16 mouse cellular contexts compared by ENCODE assay signal in the genomic region with DNA sequence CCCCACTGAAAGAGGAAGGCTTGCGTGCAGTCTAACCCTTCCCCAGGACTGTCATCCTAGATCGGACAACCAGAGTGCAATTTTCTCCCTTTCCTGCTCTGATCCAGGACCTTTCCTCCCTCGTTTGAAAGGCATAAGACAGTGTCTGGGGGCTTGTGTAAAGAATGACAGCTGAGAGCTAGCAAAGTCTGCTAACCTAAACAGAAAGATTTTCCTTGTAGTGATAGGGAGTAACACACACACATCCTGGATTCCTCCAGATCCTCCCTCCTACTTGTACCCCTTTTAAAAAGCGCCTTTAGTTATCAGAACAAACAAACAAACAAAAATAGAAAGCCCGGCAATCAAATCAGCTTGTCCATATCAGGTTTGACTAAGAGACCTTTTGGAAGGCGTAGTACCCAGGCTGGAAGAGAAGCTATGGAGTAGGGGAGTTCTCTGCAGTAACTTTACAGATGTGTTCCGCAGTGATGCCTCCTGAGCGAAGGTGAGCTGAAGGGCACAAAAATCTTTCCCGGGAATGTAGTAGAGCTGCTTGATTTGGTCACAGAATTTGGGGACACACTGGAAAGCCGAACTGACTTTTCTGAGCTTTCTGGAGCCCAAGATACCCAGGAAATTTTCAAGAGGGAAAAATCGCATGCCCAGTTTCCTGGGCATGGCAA. TPM values are rescaled to one million over a fixed set of nuclear protein-coding genes. Genes with fewer than 3 reads are reported as not detected.
DNase-seq lines count a peak whose midpoint lies in the region; ATAC-seq and TF ChIP-seq lines count a peak whose summit lies in the region.
"Had no signal": no experiment of that assay in that cellular context is flagged by ENCODE, and none has a peak within 500 bp of the region (broad histone marks: within the 10 kb centered on the region; RNA-seq: fewer than 3 reads in every experiment).

No protein-coding gene starts in this region.

- no peaks in the 10 kb centered on the region for H3K36me3 ChIP-seq in embryonic facial prominence, embryonic 11.5 days (replicated peaks; ENCODE audit: control insufficient read depth, insufficient read depth, low read depth, low read length)
- no peaks in the 10 kb centered on the region for H3K36me3 ChIP-seq in forebrain, embryonic 14.5 days (ENCODE audit: control insufficient read depth, insufficient read depth, low read length)
- no peaks in the 10 kb centered on the region for H3K36me3 ChIP-seq in limb, embryonic 10.5 days
- no peaks in the 10 kb centered on the region for H3K36me3 ChIP-seq in kidney, adult 2 months (ENCODE audit: control insufficient read depth, insufficient read depth, low read length)
- H3K36me3 ChIP-seq: embryonic facial prominence, embryonic 15.5 days had no signal

- no peak for TF ChIP-seq CTCF in kidney, adult 2 months (conservative IDR thresholded peaks at IDR 0.05; ENCODE audit: insufficient read depth, insufficient read length, low read depth, low read length)

- peak; percentile 13 for DNase-seq in embryonic facial prominence, embryonic 11.5 days (ENCODE audit: low spot score)
- DNase-seq in forebrain, embryonic 14.5 days (ENCODE audit: low spot score), result no peak
- DNase-seq in limb, embryonic 10.5 days (ENCODE audit: low spot score), result peak; percentile 32
- DNase-seq in neural tube, embryonic 10.5 days (ENCODE audit: extremely low spot score, low spot score), result peak; percentile 30
- no peak for DNase-seq in thymus, postnatal 14 days
- no peak for DNase-seq in T-cell, adult 2 months (ENCODE audit: low spot score)
- no peak for DNase-seq in kidney, adult 2 months
- DNase-seq: adrenal gland, postnatal 36 days; cerebellum, adult 18-20 months; heart, adult 18-20 months; heart, postnatal 36 days; kidney, postnatal 36 days had no signal

- H3K27ac ChIP-seq in embryonic facial prominence, embryonic 11.5 days (replicated peaks; ENCODE audit: low read depth, low read length), result no peak overlapping the region
- H3K27ac ChIP-seq in forebrain, embryonic 14.5 days (ENCODE audit: low read depth, low read length), result peak overlapping the region; percentile 95
- H3K27ac ChIP-seq in limb, embryonic 10.5 days, result no peak overlapping the region
- H3K27ac ChIP-seq in kidney, adult 2 months (ENCODE audit: insufficient read depth, low read depth, low read length), result no peak overlapping the region
- H3K27ac ChIP-seq: embryonic facial prominence, embryonic 15.5 days; liver, embryonic 14.5 days; macrophage; stomach, postnatal 0 days had no signal

- no peak for TF ChIP-seq POLR2A in kidney, adult 2 months (IDR thresholded peaks at IDR 0.05; ENCODE audit: low read depth, low read length)

- no peak overlapping the region; the same call in 1 of the 2 replicates for H3K9ac ChIP-seq in embryonic facial prominence, embryonic 11.5 days (replicated peaks; ENCODE audit: low read length)
- H3K9ac ChIP-seq in forebrain, embryonic 14.5 days (ENCODE audit: low read length), result peak overlapping the region; percentile 79
- H3K9ac ChIP-seq: embryonic facial prominence, embryonic 15.5 days; liver, embryonic 14.5 days had no signal

- no peaks in the 10 kb centered on the region for H3K9me3 ChIP-seq in embryonic facial prominence, embryonic 11.5 days (replicated peaks; ENCODE audit: control insufficient read depth, low read length)
- no peaks in the 10 kb centered on the region for H3K9me3 ChIP-seq in forebrain, embryonic 14.5 days (replicated peaks; ENCODE audit: control insufficient read depth, low read length)
- no peaks in the 10 kb centered on the region for H3K9me3 ChIP-seq in limb, embryonic 10.5 days (replicated peaks)
- H3K9me3 ChIP-seq: embryonic facial prominence, embryonic 15.5 days had no signal

- ATAC-seq in embryonic facial prominence, embryonic 11.5 days (replicated peaks; ENCODE audit: insufficient number of reproducible peaks, low FRiP score, low TSS enrichment, low read depth), result no peak
- ATAC-seq in forebrain, embryonic 14.5 days, result no peak

- H3K4me3 ChIP-seq in embryonic facial prominence, embryonic 11.5 days (ENCODE audit: low read depth, low read length), result no peak overlapping the region
- H3K4me3 ChIP-seq in forebrain, embryonic 14.5 days (ENCODE audit: low read depth, low read length), result peak overlapping the region; percentile 35
- H3K4me3 ChIP-seq in limb, embryonic 10.5 days, result no peak overlapping the region
- H3K4me3 ChIP-seq in kidney, adult 2 months (ENCODE audit: insufficient read depth, low read depth, low read length), result no peak overlapping the region
- H3K4me3 ChIP-seq: embryonic facial prominence, embryonic 15.5 days had no signal

- H3K4me2 ChIP-seq in embryonic facial prominence, embryonic 11.5 days (ENCODE audit: low read depth, low read length), result no peak overlapping the region
- peak overlapping the region; percentile 55 for H3K4me2 ChIP-seq in forebrain, embryonic 14.5 days (ENCODE audit: low read length)
- H3K4me2 ChIP-seq: embryonic facial prominence, embryonic 15.5 days had no signal

- WGBS in embryonic facial prominence, embryonic 11.5 days, result 2% methylated on average over 11 of the region's 11 CpGs
- 4% methylated on average over 11 of the region's 11 CpGs for WGBS in forebrain, embryonic 14.5 days
- WGBS in limb, embryonic 10.5 days, result 2% methylated on average over 11 of the region's 11 CpGs
- WGBS in kidney, adult 2 months, result 7% methylated on average over 11 of the region's 11 CpGs

- peaks cover 52% of the 10 kb centered on the region for H3K27me3 ChIP-seq in embryonic facial prominence, embryonic 11.5 days (ENCODE audit: control insufficient read depth, insufficient read depth, low read length)
- H3K27me3 ChIP-seq in forebrain, embryonic 14.5 days (replicated peaks; ENCODE audit: control insufficient read depth, insufficient read depth, low read length), result peaks cover 48% of the 10 kb centered on the region
- H3K27me3 ChIP-seq in limb, embryonic 10.5 days (ENCODE audit: low read depth, poor library complexity, severe bottlenecking), result peaks cover 98% of the 10 kb centered on the region
- H3K27me3 ChIP-seq in kidney, adult 2 months (replicated peaks; ENCODE audit: control insufficient read depth, insufficient read depth, low read length), result peaks cover 3% of the 10 kb centered on the region

- H3K4me1 ChIP-seq in embryonic facial prominence, embryonic 11.5 days (ENCODE audit: control insufficient read depth, insufficient read depth, low read length), result no peaks in the 10 kb centered on the region
- H3K4me1 ChIP-seq in forebrain, embryonic 14.5 days (ENCODE audit: control insufficient read depth, insufficient read depth, low read length), result no peaks in the 10 kb centered on the region
- peaks cover 11% of the 10 kb centered on the region for H3K4me1 ChIP-seq in limb, embryonic 10.5 days
- no peaks in the 10 kb centered on the region for H3K4me1 ChIP-seq in kidney, adult 2 months (ENCODE audit: control insufficient read depth, insufficient read depth, low read length)

RNA-seq across cellular contexts. Expression of a gene that starts 3.9 kb away (rescaled TPM):
- polyA plus RNA-seq in embryonic facial prominence, embryonic 11.5 days (2014; fragmentation: Nextera tagmentation; extraction: Ambion mirVana), result 5.5 and 9.5 TPM in 2 replicates
- polyA plus RNA-seq in forebrain, embryonic 14.5 days (2014; fragmentation: Nextera tagmentation; extraction: Ambion mirVana), result 49.0 and 57.0 TPM in 2 replicates
- polyA plus RNA-seq in limb, embryonic 10.5 days (2016; fragmentation: Nextera tagmentation; extraction: Ambion mirVana), result not detected in 2 replicates
- not detected in 2 replicates for polyA plus RNA-seq in kidney, adult 2 months (2012; rRNA removed)
- polyA plus RNA-seq: liver, embryonic 14.5 days; macrophage; stomach, postnatal 0 days had no signal

Comparison
In these comparisons a context has a peak if more than half of its experiments do, and no peak if none do; other contexts are left out.
1. DNase-seq: peak in embryonic facial prominence, embryonic 11.5 days (single experiment), limb, embryonic 10.5 days (single experiment) and neural tube, embryonic 10.5 days (single experiment); none in forebrain, embryonic 14.5 days (single experiment), thymus, postnatal 14 days (single experiment), T-cell, adult 2 months (single experiment) and kidney, adult 2 months (single experiment).